Mouse (Mus musculus) liver, postnatal 0 days (tissue): ENCODE measurements at regions not wholly inside any gene's neighbourhood (a gene's known extent, or its start where the extent isn't known, plus 50 kb on each side); places are given as distances from the start of the nearest gene placed in this dataset.
"Not testable (repeated sequence)": the region's sequence is repeated elsewhere in the genome, so short reads cannot be mapped to it uniquely, and the experiment has no call there.

ENCODE experiments used
- ATAC-seq: fragments of 200-750 bp; cut with Nextera tagmentation; 2 replicates; pipeline ENCODE4 v1.8.0; 2017; ENCODE audit warnings: mild to moderate bottlenecking, moderate library complexity
- DNase-seq: peaks from one replicate; pipeline ENCODE4 v3.0.0-alpha.2; 2016
- H3K27ac ChIP-seq: fragments of 300-500 bp; sonication (generic); 2 replicates; pipeline ENCODE4 v1.5.1; 2014; ENCODE audit warnings: antibody characterized with exemption, moderate library complexity, mild to moderate bottlenecking, low read depth
- H3K27me3 ChIP-seq: fragments of 300-500 bp; sonication (generic); 2 replicates; pipeline ENCODE4 v1.6.1; 2014; ENCODE audit warnings: low read length, control low read depth, mixed read lengths; ENCODE audit not compliant: insufficient read depth
- H3K36me3 ChIP-seq: fragments of 300-500 bp; sonication (generic); replicated peaks from 2 replicates; pipeline ENCODE4 v1.6.1; 2014; ENCODE audit warnings: mild to moderate bottlenecking, control low read depth, low read length, moderate library complexity, mixed read lengths; ENCODE audit not compliant: insufficient read depth
- H3K4me1 ChIP-seq: fragments of 300-500 bp; sonication (generic); 2 replicates; pipeline ENCODE4 v1.6.1; 2014; ENCODE audit warnings: antibody characterized with exemption, mild to moderate bottlenecking, control low read depth; ENCODE audit not compliant: insufficient read depth
- H3K4me2 ChIP-seq: fragments of 300-500 bp; sonication (generic); 2 replicates; pipeline ENCODE4 v1.6.1; 2014; ENCODE audit warnings: low read depth, mild to moderate bottlenecking, low read length, moderate library complexity, mixed read lengths
- H3K4me3 ChIP-seq: fragments of 300-500 bp; sonication (generic); 2 replicates; pipeline ENCODE4 v1.5.1; 2014; ENCODE audit warnings: low read depth, low read length
- H3K9ac ChIP-seq: fragments of 300-500 bp; sonication (generic); replicated peaks from 2 replicates; pipeline ENCODE4 v1.6.1; 2014; ENCODE audit warnings: mild to moderate bottlenecking, moderate library complexity
- H3K9me3 ChIP-seq: fragments of 300-500 bp; sonication (generic); 2 replicates; pipeline ENCODE4 v1.6.1; 2016; ENCODE audit warnings: mild to moderate bottlenecking, control low read depth, low read length, mixed read lengths
- CTCF ChIP-seq: sonication (generic); IDR thresholded peaks from 2 replicates; pipeline ENCODE4 v1.5.1; 2016; ENCODE audit warnings: antibody characterized with exemption, low read depth
- EP300 ChIP-seq: IDR thresholded peaks from 2 replicates; pipeline ENCODE4 v1.6.1; 2016; ENCODE audit warnings: antibody characterized with exemption, low read depth, mild to moderate bottlenecking
- WGBS: fragments of 180-500 bp; shearing (Covaris S2); extraction: QIAGEN DNeasy Blood & Tissue Kit; methylation state at CpG from one replicate; pipeline ENCODE4 v1.1.7; 2014; ENCODE audit not compliant: insufficient replicate concordance; 5-methylcytosine and 5-hydroxymethylcytosine counted together

DNA sequence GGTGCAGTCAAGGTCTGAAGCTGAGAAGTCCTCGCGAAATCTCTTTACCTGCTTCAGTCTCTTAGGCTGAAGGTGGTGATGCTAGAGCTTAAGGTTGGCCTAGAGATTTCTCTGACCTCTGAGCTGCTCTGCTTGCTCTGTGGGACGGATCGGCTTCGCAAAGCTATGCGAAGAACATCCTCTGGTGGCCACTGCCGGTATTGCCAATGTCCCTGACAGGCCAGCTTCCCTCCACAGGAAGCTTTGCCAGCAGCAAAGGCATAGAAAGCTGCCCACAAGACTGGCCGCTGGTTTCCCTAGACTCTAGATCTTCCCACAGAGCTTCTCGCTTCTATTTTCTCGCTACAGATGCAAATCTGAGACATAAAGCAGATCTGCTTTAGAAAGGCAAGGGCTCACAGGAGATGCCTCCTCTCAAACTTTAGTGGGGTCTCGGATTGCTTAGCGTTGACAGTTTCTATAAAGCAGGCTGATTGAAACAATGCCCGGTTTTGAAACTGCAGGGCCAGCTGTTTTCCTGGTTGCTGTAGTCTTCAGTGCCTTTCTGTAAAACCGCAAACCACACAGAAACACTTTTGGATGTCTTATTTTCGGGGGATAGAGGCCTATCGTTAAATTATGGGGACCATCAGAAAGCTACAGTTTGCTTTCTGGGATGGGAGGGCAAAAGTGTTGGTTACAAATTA lies 153.7 kb downstream of the Car8 start:
- no peak; the same call in 1 of the 2 replicates for ATAC-seq
- no peaks in the 10 kb centered on the region for H3K9me3 ChIP-seq
- 25% methylated on average over 16 of the region's 16 CpGs for WGBS

GRCm38 (mm10) chr4:8079349-8079748 lies 159.5 kb downstream of the Car8 start:
- Histone ChIP-seq H3K9me3 (no peaks in the 10 kb centered on the region), H3K4me1 (no peaks in the 10 kb centered on the region), H3K4me3 (no peak overlapping the region), H3K36me3 (no peaks in the 10 kb centered on the region), H3K27ac (no peak overlapping the region), H3K4me2 (no peak overlapping the region), H3K27me3 (no peaks in the 10 kb centered on the region), H3K9ac (no peak overlapping the region)
- 62% methylated on average over 4 of the region's 4 CpGs for WGBS
- ATAC-seq (no peak), DNase-seq (no peak)
- TF ChIP-seq EP300: no peak
- TF ChIP-seq CTCF: no peak

More for the DNA sequence above, 153.7 kb downstream of the Car8 start:
- Histone ChIP-seq H3K4me3 (no peak overlapping the region), H3K27me3 (no peaks in the 10 kb centered on the region), H3K4me1 (no peaks in the 10 kb centered on the region), H3K27ac (no peak overlapping the region), H3K9ac (no peak overlapping the region), H3K4me2 (no peak overlapping the region), H3K36me3 (no peaks in the 10 kb centered on the region)
- TF ChIP-seq EP300: no peak
- peak; percentile 86 for TF ChIP-seq CTCF
- peak; percentile 77 for DNase-seq

- H3K27ac ChIP-seq: no peak overlapping the region
- no peak overlapping the region for H3K4me2 ChIP-seq
- H3K9me3 ChIP-seq: no peaks in the 10 kb centered on the region
- no peak for DNase-seq
- TF ChIP-seq CTCF (no peak), EP300 (no peak)
- no peaks in the 10 kb centered on the region for H3K36me3 ChIP-seq
- H3K27me3 ChIP-seq: no peaks in the 10 kb centered on the region
- no peak overlapping the region for H3K4me3 ChIP-seq
- WGBS: 73% methylated on average over 6 of the region's 6 CpGs
- no peaks in the 10 kb centered on the region for H3K4me1 ChIP-seq
- no peak overlapping the region for H3K9ac ChIP-seq
- no peak for ATAC-seq
These were observed 165.8 kb downstream of the Car8 start for GRCm38 (mm10) chr4:8072989-8073573.

DNA sequence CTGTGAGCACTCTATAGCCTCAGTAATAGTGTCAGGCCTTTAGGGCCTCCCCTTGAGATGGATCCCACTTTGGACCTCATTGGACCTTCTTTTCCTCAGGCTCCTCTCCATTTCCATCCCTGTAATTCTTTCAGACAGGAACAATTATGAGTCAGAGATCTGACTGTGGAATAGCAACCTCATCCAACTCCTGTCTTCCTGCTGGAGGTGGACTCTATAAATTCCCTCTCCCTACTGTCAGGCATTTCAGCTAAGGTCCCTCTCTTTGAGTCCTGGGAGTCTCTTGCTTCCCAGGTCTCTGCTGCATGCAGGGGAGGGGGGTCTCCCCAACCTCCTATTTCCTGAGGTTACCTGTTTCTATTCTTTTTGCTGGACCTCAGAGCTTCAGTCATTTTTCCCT lies 168.1 kb downstream of the Car8 start:
- not testable (repeated sequence) for H3K4me1 ChIP-seq, H3K27me3 ChIP-seq, ATAC-seq, H3K27ac ChIP-seq, H3K36me3 ChIP-seq, H3K4me3 ChIP-seq, DNase-seq, H3K4me2 ChIP-seq, H3K9me3 ChIP-seq, H3K9ac ChIP-seq

- H3K4me1 ChIP-seq: no peaks in the 10 kb centered on the region
- H3K4me2 ChIP-seq: no peak overlapping the region
- no peak overlapping the region for H3K27ac ChIP-seq
- no peak overlapping the region for H3K4me3 ChIP-seq
- TF ChIP-seq EP300 (no peak), CTCF (no peak)
- 41% methylated on average over 2 of the region's 2 CpGs for WGBS
- DNase-seq: no peak
- H3K9ac ChIP-seq: no peak overlapping the region
- no peaks in the 10 kb centered on the region for H3K27me3 ChIP-seq
- H3K9me3 ChIP-seq: no peaks in the 10 kb centered on the region
- H3K36me3 ChIP-seq: no peaks in the 10 kb centered on the region
- no peak for ATAC-seq
These were observed 170.8 kb downstream of the Car8 start for GRCm38 (mm10) chr4:8068086-8068485.

DNA sequence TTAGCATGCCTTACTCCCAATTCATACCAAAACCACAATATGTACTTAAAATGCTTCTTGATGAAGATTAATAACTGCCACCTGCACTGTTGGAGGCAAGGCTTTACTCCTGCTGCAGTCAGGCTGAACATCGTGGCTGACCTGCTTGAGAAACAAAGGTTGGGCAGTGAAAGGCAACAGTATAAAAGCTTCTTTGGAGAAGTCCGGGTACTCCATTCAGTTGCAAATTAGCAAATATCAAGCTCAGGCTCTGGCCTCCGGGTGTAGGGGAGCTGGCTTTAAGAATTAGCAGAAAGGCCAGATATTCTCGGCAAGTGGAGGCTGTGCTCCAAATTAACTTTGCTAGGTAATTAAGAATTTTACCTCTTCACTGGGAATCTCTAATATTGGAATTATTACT lies 197.1 kb downstream of the Car8 start:
- 76% methylated on average over 4 of the region's 4 CpGs for WGBS
- no peak overlapping the region for H3K9ac ChIP-seq
- TF ChIP-seq EP300: no peak
- TF ChIP-seq CTCF: no peak
- H3K36me3 ChIP-seq: no peaks in the 10 kb centered on the region
- no peaks in the 10 kb centered on the region for H3K27me3 ChIP-seq
- no peak overlapping the region for H3K27ac ChIP-seq
- DNase-seq (no peak), ATAC-seq (no peak)
- no peaks in the 10 kb centered on the region for H3K4me1 ChIP-seq
- no peak overlapping the region for H3K4me2 ChIP-seq
- no peak overlapping the region for H3K4me3 ChIP-seq
- H3K9me3 ChIP-seq: no peaks in the 10 kb centered on the region

GRCm38 (mm10) chr4:8037863-8038262 lies 201.0 kb downstream of the Car8 start:
- no peak for TF ChIP-seq CTCF
- TF ChIP-seq EP300: no peak
- Histone ChIP-seq H3K27ac (no peak overlapping the region), H3K27me3 (no peaks in the 10 kb centered on the region), H3K9ac (no peak overlapping the region), H3K36me3 (no peaks in the 10 kb centered on the region), H3K4me2 (no peak overlapping the region), H3K4me3 (no peak overlapping the region), H3K4me1 (no peaks in the 10 kb centered on the region), H3K9me3 (no peaks in the 10 kb centered on the region)
- DNase-seq (no peak), ATAC-seq (no peak)
- 87% methylated on average over 1 of the region's 1 CpGs for WGBS

- H3K4me2 ChIP-seq, H3K9ac ChIP-seq, H3K27ac ChIP-seq, H3K36me3 ChIP-seq, H3K9me3 ChIP-seq, H3K27me3 ChIP-seq, H3K4me1 ChIP-seq, DNase-seq, ATAC-seq, H3K4me3 ChIP-seq: not testable (repeated sequence)
- 69% methylated on average over 1 of the region's 1 CpGs for WGBS
These were observed 205.4 kb downstream of the Car8 start for GRCm38 (mm10) chr4:8033402-8033801.
